Mouse (Mus musculus) C2C12 (cell line): ENCODE measurements around the gene St6gal1.

Source experiments
- CTCF ChIP-seq: IDR thresholded peaks from one replicate; pipeline ENCODE4 v1.5.1; 2011; ENCODE audit not compliant: control insufficient read depth, insufficient read depth, insufficient read length
- MAX ChIP-seq: IDR thresholded peaks from one replicate; pipeline ENCODE4 v1.6.1; 2011; ENCODE audit warnings: mild to moderate bottlenecking, control low read depth
- MYOD1 ChIP-seq: IDR thresholded peaks from one replicate; pipeline ENCODE4 v1.6.1; 2011; ENCODE audit warnings: low read depth; ENCODE audit not compliant: control insufficient read depth, insufficient read length
- MYOG ChIP-seq: IDR thresholded peaks from one replicate; pipeline ENCODE4 v1.6.1; 2011; ENCODE audit not compliant: control insufficient read depth, insufficient read length; ENCODE audit errors: extremely low read depth
- USF1 ChIP-seq: IDR thresholded peaks from one replicate; pipeline ENCODE4 v1.6.1; 2011; ENCODE audit warnings: low read depth, mild to moderate bottlenecking, control low read depth, moderate library complexity

- TF ChIP-seq CTCF = no peak
- no peak for TF ChIP-seq MYOG
- no peak for TF ChIP-seq MYOD1
- TF ChIP-seq USF1 = no peak
- TF ChIP-seq MAX = no peak
These were observed 28.9 kb upstream of the St6gal1 start for GRCm38 (mm10) chr16:23195618-23196017.
